Mouse (Mus musculus): ENCODE data around the gene Stat3.

GRCm38 (mm10) chr11:100982087-100982486, 42.7 kb upstream of the Stat3 start:
- TF ChIP-seq TAL1 (conservative IDR thresholded peaks at IDR 0.05; ENCODE audit: low read depth, low read length) (no peak), CTCF (IDR thresholded peaks at IDR 0.05; ENCODE audit: low read depth, low read length) (no peak), GATA2 (IDR thresholded peaks at IDR 0.05; ENCODE audit: borderline replicate concordance, low read depth, low read length) (no peak)

Data from G1E (cell line).